Mouse (Mus musculus) kidney, postnatal 14 days (tissue): ENCODE measurements around the gene March10.

Source experiments
- DNase-seq: peaks from one replicate; pipeline ENCODE4 v3.0.0; 2022; ENCODE audit warnings: mixed read lengths

March10 gene

GRCm38 (mm10) chr11:105456497-105456907, at the start of gene March10:
Gene March10, minus strand, starts transcription at chr11:105456735.
- DNase-seq: peak; percentile 33

DNA sequence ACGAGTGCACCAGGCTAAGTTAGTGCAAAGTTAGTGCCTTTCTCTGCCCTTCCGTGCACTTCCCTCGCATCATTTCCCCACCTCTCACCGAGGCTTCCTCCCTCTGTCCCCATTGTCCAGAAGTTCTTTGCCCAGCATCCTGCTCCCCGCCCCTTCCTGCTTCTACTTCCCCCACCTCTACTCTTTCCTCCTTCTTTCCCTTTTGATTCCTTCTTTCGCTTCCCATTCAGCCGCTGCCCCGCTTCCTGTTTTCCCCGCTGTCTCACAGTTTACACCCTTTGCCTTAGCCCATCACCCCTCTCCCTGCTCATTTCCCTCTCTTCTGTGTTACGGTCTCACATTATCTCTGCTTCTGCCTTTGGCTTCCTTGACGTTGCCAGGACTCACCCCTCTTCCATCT, 49.8 kb upstream of the March10 start:
- no peak for DNase-seq

DNA sequence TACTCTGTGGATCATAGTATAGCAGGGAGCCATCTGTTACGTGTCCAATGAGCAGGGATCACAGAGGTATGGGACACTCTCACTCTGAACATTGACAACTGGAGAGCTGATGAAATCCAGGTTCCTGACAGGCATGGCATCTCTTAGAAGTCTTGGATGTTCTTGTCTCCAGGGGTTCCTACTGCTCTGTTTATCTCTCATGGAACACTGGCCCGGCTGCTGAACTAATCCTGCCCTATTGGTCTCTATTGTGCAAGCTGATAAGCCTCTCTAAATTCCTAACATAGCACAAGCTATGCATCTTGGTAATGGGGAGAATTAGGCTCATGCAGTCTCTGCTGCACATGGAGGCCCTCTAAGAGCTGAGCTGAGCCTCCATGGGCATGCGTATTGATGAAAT, 48.5 kb upstream of the March10 start:
- no peak for DNase-seq

DNA sequence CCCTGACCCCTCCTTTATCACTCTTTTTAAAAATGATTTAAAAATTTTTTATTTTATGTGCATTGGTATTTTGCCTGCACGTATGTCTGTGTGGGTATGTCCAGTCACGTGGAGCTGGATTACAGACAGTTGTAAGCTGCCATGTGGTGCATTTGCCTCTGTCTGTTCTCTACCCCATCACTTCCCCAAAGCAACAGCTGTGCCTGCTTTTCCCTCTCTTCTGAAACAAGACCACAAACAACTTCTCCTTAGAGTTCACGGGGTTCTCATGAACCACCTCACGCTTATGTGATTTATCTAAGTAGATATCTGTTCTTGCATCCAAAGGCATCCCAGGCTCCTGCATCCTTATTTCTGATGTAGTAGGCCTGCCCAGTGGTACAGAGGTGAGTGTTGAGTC, 45.8 kb upstream of the March10 start:
- no peak for DNase-seq

DNA sequence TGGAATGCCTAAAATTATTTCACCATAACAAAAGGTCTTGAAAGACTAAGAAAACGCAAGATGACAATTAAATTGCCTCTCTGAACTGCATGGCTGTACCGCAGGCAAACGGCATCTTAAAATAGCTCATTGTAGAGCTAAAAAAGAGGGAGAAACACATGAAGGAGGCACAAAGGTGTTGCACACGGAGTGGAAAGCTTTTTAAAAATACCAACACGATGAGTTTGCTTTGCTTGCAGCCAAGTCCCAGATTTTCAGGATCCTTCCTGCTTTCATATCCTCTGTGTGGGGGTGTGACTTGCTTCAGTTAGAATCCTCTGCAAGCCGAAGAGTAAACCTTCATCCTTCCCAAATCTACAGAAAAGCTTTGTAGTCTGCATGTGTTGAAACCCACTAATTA, 41.0 kb upstream of the March10 start:
- DNase-seq: no peak

DNA sequence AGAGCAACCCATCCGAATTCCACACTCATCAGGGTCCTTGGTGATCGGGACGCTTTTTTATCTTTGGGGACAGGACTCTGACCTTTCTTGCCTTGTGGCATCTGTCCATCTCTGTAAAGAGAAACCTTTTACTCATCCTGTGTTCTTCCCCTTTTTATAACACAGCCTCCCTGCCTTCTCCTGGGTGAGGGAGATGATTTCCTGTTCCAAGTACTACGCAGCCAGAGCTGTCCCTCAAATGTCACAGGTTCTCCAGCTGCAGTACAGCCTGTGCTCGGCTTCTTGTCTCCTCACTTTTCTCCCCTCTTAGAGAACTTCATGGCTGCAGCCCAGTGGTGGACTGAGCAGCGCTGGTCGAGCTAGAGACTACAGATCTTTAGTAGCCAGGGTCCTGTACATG, 40.1 kb upstream of the March10 start:
- no peak for DNase-seq

DNA sequence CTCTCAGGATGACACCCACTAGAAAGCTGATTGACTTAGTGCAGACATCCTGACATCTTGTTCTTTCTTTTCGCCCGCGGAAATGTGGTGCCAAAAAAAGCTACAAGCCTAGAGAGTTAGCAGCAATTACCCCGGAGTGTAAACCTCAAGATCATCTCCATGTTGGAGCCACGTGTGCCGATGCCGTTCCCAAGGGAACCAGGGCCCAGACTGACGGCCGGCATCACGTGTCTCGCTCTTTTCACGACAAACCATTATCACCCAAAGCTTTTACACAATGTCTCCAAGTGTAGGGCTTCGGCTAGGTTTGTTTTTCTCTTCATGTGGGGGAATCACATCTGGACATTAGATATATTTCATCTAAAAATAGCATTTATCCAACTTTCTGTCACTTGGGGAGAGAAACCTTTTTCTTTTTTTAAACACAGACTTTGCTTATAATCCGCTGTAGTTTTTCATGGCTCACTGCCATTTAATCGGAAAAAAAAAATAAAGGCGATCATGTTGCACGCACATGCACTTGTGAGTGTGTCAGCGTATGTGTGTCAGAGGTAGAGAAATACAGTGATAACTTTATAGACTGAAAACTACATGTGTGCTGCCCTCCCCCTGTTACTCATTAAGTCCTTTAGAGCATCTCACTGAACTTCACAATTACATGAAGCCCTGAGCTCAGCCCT, 39.2 kb upstream of the March10 start:
- no peak for DNase-seq

GRCm38 (mm10) chr11:105494786-105495369, 38.3 kb upstream of the March10 start:
- DNase-seq: no peak

- DNase-seq: no peak
These were observed 35.9 kb upstream of the March10 start for GRCm38 (mm10) chr11:105492392-105492791.

GRCm38 (mm10) chr11:105490971-105491370, 34.4 kb upstream of the March10 start:
- DNase-seq: no peak

DNA sequence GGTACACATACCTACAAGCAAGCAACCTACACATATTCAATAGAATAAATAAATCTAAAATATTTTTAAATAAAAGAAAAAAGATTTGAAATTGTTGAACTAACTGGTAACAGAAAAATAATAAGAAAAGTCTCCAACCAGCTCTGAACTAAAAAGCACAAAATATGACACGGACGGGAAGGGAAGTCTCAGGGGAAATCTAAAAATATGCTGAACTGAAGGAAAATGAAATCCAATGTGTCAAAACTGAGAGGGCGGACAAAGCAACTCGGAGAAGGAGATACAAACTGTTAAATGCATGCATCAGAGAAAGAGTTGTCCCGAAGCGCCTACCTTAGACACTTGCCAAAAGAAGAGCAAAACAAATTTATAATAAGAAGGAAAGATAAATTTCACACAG, 28.9 kb upstream of the March10 start:
- DNase-seq: no peak

DNA sequence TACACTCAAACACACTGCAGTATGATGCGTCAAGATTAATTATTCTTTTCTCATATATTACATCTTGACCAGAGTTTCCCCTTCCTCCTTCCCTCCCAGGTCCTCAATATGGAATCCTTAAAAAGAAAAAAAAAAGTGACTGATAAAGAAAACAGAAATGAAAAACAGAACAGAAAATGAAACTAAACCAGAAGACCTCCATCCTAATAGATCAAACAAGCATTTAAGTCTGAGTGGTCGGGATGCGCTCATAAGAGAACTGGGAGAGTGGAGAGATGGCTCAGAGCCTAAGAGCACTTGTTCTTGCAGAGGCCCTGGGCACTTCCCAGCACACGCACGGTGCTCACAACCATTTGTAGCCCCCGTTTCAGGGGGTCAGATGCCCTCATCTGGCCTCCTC, 28.5 kb upstream of the March10 start:
- DNase-seq: no peak

- no peak for DNase-seq
These were observed 26.2 kb upstream of the March10 start for GRCm38 (mm10) chr11:105482747-105483146.

GRCm38 (mm10) chr11:105474746-105475145, 18.2 kb upstream of the March10 start:
- no peak for DNase-seq

GRCm38 (mm10) chr11:105474352-105474736, 17.8 kb upstream of the March10 start:
- no peak for DNase-seq

- no peak for DNase-seq
These were observed 17.3 kb upstream of the March10 start for GRCm38 (mm10) chr11:105473716-105474351.

GRCm38 (mm10) chr11:105472610-105473009, 16.1 kb upstream of the March10 start:
- no peak for DNase-seq

- DNase-seq: no peak
These were observed 14.4 kb upstream of the March10 start for GRCm38 (mm10) chr11:105470896-105471295.

GRCm38 (mm10) chr11:105469561-105469960, 13.0 kb upstream of the March10 start:
- no peak for DNase-seq

DNA sequence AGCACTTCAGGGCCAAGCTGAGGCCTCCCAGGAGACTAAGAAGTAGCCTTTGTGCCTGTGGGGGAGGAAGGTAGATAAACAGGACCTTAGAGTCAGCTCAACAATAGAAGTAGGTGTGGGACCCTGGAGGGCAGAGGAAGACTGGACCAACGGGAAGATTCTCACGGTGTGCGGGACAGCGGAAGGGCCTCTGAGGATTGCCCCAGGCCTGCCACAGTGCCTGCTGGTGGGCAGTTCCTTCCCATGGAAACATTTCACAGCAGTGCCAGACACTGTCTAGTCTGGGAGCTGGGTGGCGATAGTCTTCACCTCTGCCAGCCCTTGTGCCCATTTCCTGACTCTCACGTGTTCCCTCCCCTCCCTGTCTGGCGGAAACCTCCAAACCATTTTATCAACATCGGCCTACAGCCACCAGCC, 12.6 kb upstream of the March10 start:
- DNase-seq: no peak

DNA sequence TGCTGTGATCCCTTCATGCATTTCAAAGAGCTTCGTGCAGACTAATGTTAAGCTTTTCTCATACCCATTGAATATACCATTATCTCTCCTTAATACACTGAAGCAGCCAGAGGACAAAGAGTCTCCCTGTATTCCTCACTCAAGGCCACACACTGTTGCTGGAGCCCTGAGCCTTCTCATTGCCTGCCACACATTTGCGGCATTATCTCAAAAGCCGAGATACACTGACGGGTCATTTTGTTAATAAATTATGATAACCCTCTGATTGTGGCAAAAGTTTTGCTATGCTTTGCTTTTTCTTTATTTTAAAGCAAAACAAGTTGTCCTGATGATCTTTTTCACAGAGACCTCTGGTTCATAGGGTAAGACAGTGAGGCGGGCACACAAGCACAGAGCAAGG, 11.9 kb upstream of the March10 start:
- DNase-seq: no peak

DNA sequence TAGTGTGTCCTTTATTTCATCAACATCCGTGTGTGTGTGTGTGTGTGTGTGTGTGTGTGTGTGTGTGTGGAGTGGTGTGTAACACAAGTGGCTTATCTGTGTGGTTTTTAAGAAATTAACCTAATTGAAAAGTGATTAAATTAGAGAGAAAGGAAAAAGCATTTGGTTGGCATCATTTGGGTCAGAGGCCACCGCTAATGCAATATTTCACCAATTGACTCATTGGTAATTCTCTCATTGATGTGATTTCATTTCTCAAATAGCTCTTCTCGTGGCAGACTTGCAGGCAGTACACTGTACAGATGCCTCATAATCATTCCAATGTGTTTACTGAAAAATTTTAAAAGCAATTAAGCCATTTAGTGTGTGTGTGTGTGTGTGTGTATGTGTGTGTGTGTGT, 11.3 kb upstream of the March10 start:
- DNase-seq: no peak

DNA sequence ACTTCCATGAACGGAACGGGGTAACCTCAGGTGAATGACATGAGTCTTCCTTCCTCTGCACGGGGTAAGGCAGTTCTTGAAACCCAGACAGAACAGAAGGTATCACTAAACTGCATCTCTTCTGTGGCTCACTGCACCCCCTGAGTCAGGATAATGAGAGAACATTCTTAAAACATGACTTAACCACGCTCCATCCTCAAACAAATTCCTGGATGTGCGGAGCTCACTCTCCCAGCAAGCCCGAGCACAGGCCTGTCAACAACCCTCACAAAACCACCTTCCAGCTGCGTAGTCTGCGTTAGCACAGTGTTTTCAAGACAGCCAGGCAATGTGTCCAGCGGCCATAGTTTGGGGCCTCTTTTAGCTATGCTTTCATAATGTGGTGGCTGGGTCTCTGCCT, 10.7 kb upstream of the March10 start:
- DNase-seq: no peak

DNA sequence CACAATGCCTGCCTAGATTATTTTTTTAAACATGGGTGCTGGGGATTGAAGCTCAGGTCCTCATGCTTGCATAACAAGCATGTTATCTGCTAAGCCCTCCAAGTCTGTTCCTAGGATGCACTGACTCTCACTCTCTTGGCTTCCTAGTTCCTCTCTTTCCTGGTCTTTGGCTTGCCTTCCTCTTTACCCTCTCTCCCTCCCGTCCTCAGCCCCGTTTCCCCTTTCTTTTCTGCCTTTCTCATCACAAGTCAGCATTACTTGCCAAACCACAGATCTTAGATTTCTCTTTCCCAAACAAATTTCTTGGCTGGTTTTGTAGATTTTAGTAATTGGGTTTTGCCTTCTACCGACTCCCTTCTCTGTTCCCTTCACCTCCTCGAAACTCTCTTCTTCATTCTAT, 10.2 kb upstream of the March10 start:
- DNase-seq: no peak

GRCm38 (mm10) chr11:105465488-105465887, 9.0 kb upstream of the March10 start:
- DNase-seq: no peak
